Mouse (Mus musculus) telencephalon, adult 2 months (tissue): Measurements from ENCODE around the gene Prrc2a.

Experiments used
- DNase-seq: peaks from one replicate; pipeline ENCODE4 v3.0.0-alpha.2; 2011; ENCODE audit warnings: low read depth, low spot score

Prrc2a gene

DNA sequence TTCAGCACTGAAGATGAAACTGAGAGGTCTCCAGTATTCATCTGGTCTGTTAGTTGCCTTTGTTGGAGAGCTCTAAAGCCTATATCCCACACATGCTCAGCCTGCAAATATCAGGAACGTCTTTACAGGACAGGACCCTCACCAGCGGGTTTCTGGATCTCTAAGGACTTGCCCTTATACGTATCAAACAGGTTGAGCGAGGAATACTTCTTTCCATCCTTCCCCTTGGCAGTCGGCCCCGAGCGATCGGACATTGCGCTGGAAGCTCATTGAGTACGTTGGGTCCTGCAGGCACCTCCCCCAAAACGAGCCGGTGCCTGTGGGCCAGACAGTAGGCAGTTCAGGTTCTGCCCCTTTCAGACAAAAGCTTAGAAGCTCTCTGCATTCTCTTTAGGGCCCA, 2.0 kb downstream of the Prrc2a start:
- no peak for DNase-seq

GRCm38 (mm10) chr17:35162121-35162520, 2.6 kb downstream of the Prrc2a start:
- DNase-seq, result no peak

DNA sequence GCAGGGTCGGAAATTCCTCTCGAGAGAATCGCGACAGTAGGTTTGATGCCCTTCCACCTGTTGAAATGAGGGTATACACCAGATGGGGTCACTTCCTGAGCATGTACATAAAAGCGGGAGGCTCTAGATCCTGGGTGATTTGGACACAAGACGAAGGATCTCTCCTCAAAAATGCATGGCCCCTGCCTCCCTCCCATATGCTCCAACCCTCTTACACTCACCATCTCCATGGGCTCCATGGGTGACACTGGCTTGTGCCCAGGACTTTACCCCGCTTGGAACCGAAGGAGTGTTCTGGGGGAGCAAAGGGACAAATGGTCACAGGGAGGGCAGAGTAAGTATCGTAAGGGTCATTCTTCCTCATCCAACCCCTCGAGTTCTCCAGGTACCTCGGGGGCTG, 3.3 kb downstream of the Prrc2a start:
- DNase-seq, result no peak

GRCm38 (mm10) chr17:35159638-35160037, 5.1 kb downstream of the Prrc2a start:
- no peak for DNase-seq

- DNase-seq, result no peak
These were observed 5.7 kb downstream of the Prrc2a start for GRCm38 (mm10) chr17:35158850-35159593.

DNA sequence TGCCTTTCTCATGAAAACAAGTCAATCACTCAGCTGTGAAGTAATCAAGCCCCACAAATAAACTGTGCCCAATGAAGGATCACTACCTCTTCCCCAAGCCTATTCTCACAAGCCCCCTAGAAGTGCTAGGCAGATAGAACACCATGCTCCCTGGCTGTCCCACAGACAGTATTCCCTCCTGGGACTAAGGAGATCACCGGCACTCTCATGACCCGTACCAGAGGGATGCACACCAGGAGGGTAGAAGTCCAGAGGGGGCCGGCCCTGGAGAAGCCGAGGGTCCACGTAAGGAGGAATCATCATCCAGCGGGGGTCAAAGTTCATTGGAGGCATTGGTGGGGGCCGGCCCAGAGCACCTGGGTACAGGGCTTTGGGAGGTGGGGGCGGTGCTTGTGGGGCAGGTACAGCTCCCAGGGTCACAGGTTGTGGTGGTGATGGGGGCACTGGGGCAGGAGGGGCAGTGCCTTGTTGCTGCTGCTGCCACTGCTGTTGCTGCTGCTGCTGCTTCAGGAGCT, 7.0 kb downstream of the Prrc2a start:
- no peak for DNase-seq

DNA sequence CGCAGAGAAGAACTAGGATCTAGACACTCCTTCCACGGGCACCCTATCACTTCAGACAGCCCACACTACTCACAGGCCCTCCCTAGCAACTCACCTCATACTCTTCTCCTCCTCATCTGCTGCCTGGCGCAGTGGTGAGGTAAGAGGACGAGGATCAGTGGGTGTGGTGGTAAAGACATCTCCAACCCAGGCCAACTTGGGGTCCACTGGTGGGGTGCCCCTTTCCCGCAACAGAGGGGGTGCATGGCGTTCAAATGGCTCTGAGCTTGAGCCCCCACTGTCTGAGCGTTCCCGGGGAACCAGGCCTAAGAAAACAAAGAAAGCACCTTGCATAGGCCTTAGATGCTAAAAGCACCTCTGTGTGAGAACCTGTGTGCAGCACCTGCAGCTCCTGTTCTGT, 7.4 kb downstream of the Prrc2a start:
- DNase-seq, result no peak

GRCm38 (mm10) chr17:35156461-35157200, 8.1 kb downstream of the Prrc2a start:
- DNase-seq, result no peak

GRCm38 (mm10) chr17:35155451-35155850, 9.2 kb downstream of the Prrc2a start:
- DNase-seq, result no peak

GRCm38 (mm10) chr17:35154616-35155015, 10.1 kb downstream of the Prrc2a start:
- no peak for DNase-seq

GRCm38 (mm10) chr17:35153931-35154330, 10.8 kb downstream of the Prrc2a start:
- no peak for DNase-seq

DNA sequence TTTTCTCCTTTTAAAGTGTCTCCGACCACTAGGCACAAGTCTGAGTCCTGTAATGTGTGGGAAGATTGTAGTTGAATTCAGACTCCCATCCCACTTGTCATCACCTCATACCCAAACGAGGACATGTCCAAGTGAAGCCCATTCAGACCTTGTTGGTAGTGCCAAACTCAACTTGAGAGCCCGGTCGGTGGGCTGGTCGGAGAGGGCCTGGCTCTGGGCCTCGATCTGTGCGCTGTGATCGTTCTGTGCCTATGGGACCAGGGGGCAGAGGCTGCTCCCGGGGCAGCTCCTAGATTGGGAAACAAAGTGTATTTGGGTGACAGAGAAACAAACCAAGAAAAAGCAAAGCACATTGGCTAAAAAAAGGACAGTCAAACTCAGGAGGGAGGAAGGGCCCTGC, 11.6 kb downstream of the Prrc2a start:
- DNase-seq, result no peak

- no peak for DNase-seq
These were observed 12.6 kb downstream of the Prrc2a start for GRCm38 (mm10) chr17:35152121-35152520.

GRCm38 (mm10) chr17:35147922-35148639, 16.6 kb downstream of the Prrc2a start:
- DNase-seq, result no peak

DNA sequence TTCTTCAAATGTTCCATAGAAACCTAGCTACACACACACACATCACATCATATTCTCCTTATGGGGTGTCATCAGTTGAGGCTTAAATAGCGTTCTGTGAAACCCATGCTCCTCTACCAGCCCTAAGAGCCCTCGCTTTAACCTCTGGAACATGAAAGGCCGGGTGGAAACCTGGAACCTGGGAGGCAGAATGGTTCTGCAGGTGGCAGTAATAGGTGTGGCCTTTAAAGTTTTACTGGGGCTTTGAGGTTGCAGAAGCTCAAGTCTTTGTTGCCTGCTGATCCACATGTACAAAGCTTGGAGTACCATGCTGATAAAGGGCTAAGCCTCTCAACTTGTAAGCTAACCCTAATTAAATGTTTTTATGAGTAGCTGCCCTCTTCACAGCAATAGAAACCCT, 17.3 kb downstream of the Prrc2a start:
- no peak for DNase-seq

GRCm38 (mm10) chr17:35146139-35146538, 18.6 kb downstream of the Prrc2a start:
- no peak for DNase-seq

DNA sequence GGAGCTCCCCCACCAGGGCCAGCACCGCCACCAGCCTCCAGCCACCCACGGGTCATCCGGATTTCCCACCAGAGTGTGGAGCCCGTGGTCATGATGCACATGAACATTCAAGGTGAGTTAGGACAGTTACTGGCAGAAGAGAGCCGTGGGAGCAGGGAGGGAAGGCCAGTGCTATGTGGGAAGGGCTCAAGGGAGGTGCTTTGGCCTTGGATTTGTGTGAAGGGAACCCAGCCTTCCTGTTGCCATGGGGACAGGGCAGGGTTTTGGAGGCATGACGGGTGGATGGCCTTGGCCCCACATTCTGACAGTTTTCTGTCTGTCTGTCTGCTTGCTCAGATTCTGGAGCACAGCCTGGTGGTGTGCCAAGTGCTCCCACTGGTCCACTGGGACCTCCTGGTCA, 22.7 kb downstream of the Prrc2a start:
- no peak for DNase-seq

DNA sequence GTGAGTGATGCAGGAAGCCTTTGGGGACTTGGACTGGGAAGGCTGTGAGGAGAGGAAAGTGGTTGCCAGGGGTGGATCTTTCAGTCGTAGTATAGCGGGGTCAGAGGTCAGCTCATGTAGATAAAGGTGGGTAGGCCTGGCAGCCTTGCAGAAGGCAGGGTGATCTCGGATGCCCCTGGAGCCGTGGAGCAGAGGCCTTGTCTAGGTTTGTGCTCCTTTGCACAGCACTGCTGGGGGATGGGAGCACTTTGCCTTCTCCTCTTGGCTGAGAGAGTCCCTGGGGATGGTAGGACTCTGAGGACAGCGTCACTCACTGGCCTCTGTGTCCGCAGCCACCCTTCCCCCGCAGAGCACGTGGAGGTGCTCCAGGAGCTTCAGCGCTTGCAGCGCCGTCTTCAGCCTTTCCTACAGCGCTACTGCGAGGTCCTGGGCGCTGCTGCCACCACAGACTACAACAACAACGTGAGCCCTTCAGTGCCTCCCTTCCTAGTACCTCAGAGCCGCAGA, 24.2 kb downstream of the Prrc2a start:
- no peak for DNase-seq

DNA sequence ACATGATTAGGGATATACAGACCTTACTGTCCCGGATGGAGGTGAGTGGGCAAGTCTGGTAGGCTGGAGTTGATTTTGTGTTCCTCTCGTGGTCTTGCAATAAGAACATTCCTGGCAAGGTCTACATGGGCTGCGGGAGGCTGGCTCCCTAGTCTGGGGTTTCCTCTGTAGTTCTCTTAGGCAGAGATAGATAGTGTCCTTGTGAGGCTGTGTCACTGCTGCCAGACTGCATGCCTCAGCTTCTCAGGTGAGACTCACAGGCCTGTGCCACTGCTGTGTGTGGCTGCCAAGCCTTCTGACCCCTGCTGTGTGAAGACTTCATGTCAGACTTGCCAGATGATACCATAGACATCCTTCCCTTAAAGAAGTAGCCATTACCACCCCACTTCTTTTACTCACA, 25.4 kb downstream of the Prrc2a start:
- DNase-seq, result no peak

DNA sequence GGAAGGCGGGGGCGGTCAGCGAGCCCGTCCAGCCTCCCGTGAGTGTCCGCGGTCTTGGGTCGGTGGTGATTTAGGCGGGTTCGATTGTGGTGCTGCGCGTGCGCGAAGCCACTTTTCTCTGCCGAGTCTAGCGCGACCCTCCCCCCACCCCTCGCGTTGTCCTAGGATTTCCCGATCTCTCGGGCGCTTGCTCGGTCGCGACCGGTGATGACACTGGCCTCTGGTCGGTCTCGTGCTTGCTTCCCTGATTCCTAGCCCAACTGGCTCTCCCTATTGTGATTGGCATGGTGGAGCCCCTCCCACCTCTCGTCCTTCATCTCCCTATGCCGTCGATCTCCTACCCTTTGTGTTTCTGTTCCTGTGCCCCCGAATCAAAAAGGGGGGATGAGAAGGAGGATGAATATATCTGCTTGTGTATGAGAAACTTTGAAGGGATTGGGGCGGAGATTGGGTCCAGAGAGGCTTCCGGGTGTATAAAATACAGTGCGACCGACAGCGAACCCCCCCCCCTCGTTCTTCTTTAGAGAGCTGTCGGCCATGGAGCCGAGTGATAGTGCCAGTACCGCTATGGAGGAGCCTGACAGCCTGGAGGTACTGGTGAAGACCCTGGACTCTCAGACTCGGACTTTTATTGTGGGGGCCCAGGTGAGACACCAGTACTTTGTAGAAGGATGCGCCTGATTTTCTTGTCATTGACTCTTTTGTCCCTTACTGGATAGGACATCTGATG, 28.9 kb downstream of the Prrc2a start:
- DNase-seq, result no peak

GRCm38 (mm10) chr17:35134801-35135590, 29.7 kb downstream of the Prrc2a start, which contains the start of gene Bag6:
TSS of gene Bag6 (plus strand) at chr17:35135178.
- peak; percentile 93 for DNase-seq
